Mouse (Mus musculus): ENCODE measurements at regions not wholly inside any gene's neighbourhood (a gene's known extent, or its start where the extent isn't known, plus 50 kb on each side); places are given as distances from the start of the nearest gene placed in this dataset.

GRCm38 (mm10) chr7:36934792-36935555 lies 237.1 kb downstream of the Tshz3 start:
- no peak for DNase-seq (ENCODE audit: inconsistent age in 2 of 2, low spot score in 1 of 2)

GRCm38 (mm10) chr7:36940611-36941010 lies 242.7 kb downstream of the Tshz3 start:
- DNase-seq (ENCODE audit: inconsistent age in 2 of 2, low spot score in 1 of 2), result no peak

- no peak for DNase-seq (ENCODE audit: inconsistent age in 2 of 2, low spot score in 1 of 2)
Observed at GRCm38 (mm10) chr7:36945024-36945815, 247.3 kb downstream of the Tshz3 start.

- DNase-seq (ENCODE audit: inconsistent age in 2 of 2, low spot score in 1 of 2), result peak in 1 of 2 experiments; percentile 33
Observed at GRCm38 (mm10) chr7:36949511-36949910, 251.6 kb downstream of the Tshz3 start.

- DNase-seq (ENCODE audit: inconsistent age in 2 of 2, low spot score in 1 of 2), result no peak
Observed at GRCm38 (mm10) chr7:36955376-36955775, 257.5 kb downstream of the Tshz3 start.

- no peak for DNase-seq (ENCODE audit: inconsistent age in 2 of 2, low spot score in 1 of 2)
Observed at GRCm38 (mm10) chr7:36958255-36958654, 260.3 kb downstream of the Tshz3 start.

- no peak for DNase-seq (ENCODE audit: inconsistent age in 2 of 2, low spot score in 1 of 2)
Observed at GRCm38 (mm10) chr7:36971772-36972171, 273.9 kb downstream of the Tshz3 start.

- peak in 1 of 2 experiments; percentile 20 for DNase-seq (ENCODE audit: inconsistent age in 2 of 2, low spot score in 1 of 2)
Observed at GRCm38 (mm10) chr7:36973654-36974320, 275.9 kb downstream of the Tshz3 start.

GRCm38 (mm10) chr7:36974573-36974972 lies 276.7 kb downstream of the Tshz3 start:
- DNase-seq (ENCODE audit: inconsistent age in 2 of 2, low spot score in 1 of 2), result peak in 1 of 2 experiments; percentile 25

- DNase-seq (ENCODE audit: inconsistent age in 2 of 2, low spot score in 1 of 2), result peak in 1 of 2 experiments; percentile 37
Observed at GRCm38 (mm10) chr7:36975475-36975874, 277.6 kb downstream of the Tshz3 start.

GRCm38 (mm10) chr7:36977819-36978218 lies 279.9 kb downstream of the Tshz3 start:
- no peak for DNase-seq (ENCODE audit: inconsistent age in 2 of 2, low spot score in 1 of 2)

GRCm38 (mm10) chr7:36989380-36989779 lies 291.5 kb downstream of the Tshz3 start:
- DNase-seq (ENCODE audit: inconsistent age in 2 of 2, low spot score in 1 of 2), result no peak

GRCm38 (mm10) chr7:37004601-37005000 lies 306.7 kb downstream of the Tshz3 start:
- DNase-seq (ENCODE audit: inconsistent age in 2 of 2, low spot score in 1 of 2), result no peak

GRCm38 (mm10) chr7:37005701-37006100 lies 307.8 kb downstream of the Tshz3 start:
- DNase-seq (ENCODE audit: inconsistent age in 2 of 2, low spot score in 1 of 2), result no peak

- no peak for DNase-seq (ENCODE audit: inconsistent age in 2 of 2, low spot score in 1 of 2)
Observed at GRCm38 (mm10) chr7:37006921-37007320, 309.0 kb downstream of the Tshz3 start.

GRCm38 (mm10) chr7:37011180-37011754 lies 313.3 kb downstream of the Tshz3 start:
- peak; percentile 56 to 79 for DNase-seq (ENCODE audit: inconsistent age in 2 of 2, low spot score in 1 of 2)

- no peak for DNase-seq (ENCODE audit: inconsistent age in 2 of 2, low spot score in 1 of 2)
Observed at GRCm38 (mm10) chr7:37020078-37020477, 322.2 kb downstream of the Tshz3 start.

- no peak for DNase-seq (ENCODE audit: inconsistent age in 2 of 2, low spot score in 1 of 2)
Observed at GRCm38 (mm10) chr7:37024501-37025025, 326.6 kb downstream of the Tshz3 start.

- DNase-seq (ENCODE audit: inconsistent age in 2 of 2, low spot score in 1 of 2), result no peak
Observed at GRCm38 (mm10) chr7:37064582-37065458, 366.9 kb downstream of the Tshz3 start.

GRCm38 (mm10) chr7:37077698-37078097 lies 379.8 kb downstream of the Tshz3 start:
- DNase-seq (ENCODE audit: inconsistent age in 2 of 2, low spot score in 1 of 2), result no peak
